Mouse (Mus musculus): Measurements from ENCODE around the gene Gm3045.

GRCm38 (mm10) chr13:56450035-56450434 is 23.6 kb downstream of the Gm3045 start:
- no peak for TF ChIP-seq EP300 (IDR thresholded peaks at IDR 0.05; ENCODE audit: low read depth)
- TF ChIP-seq CTCF (IDR thresholded peaks at IDR 0.05; ENCODE audit: low read depth): no peak

All from liver, postnatal 0 days (tissue).